Mouse (Mus musculus): ENCODE results near the gene Dhrs9. TPM values are rescaled to one million over a fixed set of nuclear protein-coding genes. Genes with fewer than 3 reads are reported as not detected.

Gene Dhrs9
- polyA plus RNA-seq, 2 experiments = 0.10 TPM

DNA sequence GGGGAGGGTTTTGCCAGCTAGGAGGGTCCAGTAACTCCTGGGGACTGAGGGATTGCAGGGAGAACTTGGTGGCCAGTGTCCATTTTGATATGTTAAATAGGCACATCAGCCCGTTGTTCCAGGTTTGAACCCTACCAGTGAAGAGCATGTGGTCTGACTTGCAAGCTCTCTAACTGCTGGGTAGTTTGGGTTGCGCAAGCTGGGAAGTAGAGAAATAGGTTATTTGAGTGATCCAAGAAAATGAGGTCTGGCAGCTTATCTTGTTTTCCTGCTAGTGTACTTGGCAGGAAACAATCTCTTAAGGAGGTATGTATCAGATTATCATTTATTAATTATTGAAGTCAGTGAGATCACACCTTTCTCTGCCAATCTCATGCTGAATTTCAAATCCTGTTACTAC, 15.4 kb upstream of the Dhrs9 start:
- Histone ChIP-seq H3K4me1 (ENCODE audit: control insufficient read depth, insufficient read depth, low read length) (no peaks in the 10 kb centered on the region), H3K9ac (ENCODE audit: low read depth, low read length, severe bottlenecking) (no peak overlapping the region), H3K27ac (replicated peaks; ENCODE audit: low read depth, low read length) (no peak overlapping the region), H3K9me3 (ENCODE audit: control insufficient read depth, low read length) (no peaks in the 10 kb centered on the region), H3K4me2 (replicated peaks; ENCODE audit: low read depth, low read length, severe bottlenecking) (no peak overlapping the region), H3K27me3 (ENCODE audit: control insufficient read depth, insufficient read depth, low read length) (no peaks in the 10 kb centered on the region), H3K36me3 (ENCODE audit: control insufficient read depth, insufficient read depth, low read length) (no peaks in the 10 kb centered on the region), H3K4me3 (replicated peaks; ENCODE audit: low read length) (no peak overlapping the region)
- no peak for TF ChIP-seq POLR2A (IDR thresholded peaks at IDR 0.05; ENCODE audit: borderline replicate concordance, extremely low read depth, insufficient read depth, insufficient read length)
- ATAC-seq (ENCODE audit: low FRiP score, low read depth) (no peak), DNase-seq (ENCODE audit: low spot score) (no peak)
- WGBS = 90% methylated on average over 2 of the region's 2 CpGs

- WGBS = 87% methylated on average over 1 of the region's 1 CpGs
- H3K4me3 ChIP-seq (replicated peaks; ENCODE audit: low read length) = no peak overlapping the region
- no peaks in the 10 kb centered on the region for H3K4me1 ChIP-seq (ENCODE audit: control insufficient read depth, insufficient read depth, low read length)
- DNase-seq (ENCODE audit: low spot score) (no peak), ATAC-seq (ENCODE audit: low FRiP score, low read depth) (no peak)
- no peak for TF ChIP-seq POLR2A (IDR thresholded peaks at IDR 0.05; ENCODE audit: borderline replicate concordance, extremely low read depth, insufficient read depth, insufficient read length)
- no peak overlapping the region for H3K4me2 ChIP-seq (replicated peaks; ENCODE audit: low read depth, low read length, severe bottlenecking)
- H3K9ac ChIP-seq (ENCODE audit: low read depth, low read length, severe bottlenecking) = no peak overlapping the region
- no peak overlapping the region for H3K27ac ChIP-seq (replicated peaks; ENCODE audit: low read depth, low read length)
- H3K27me3 ChIP-seq (ENCODE audit: control insufficient read depth, insufficient read depth, low read length) = no peaks in the 10 kb centered on the region
- no peaks in the 10 kb centered on the region for H3K9me3 ChIP-seq (ENCODE audit: control insufficient read depth, low read length)
- H3K36me3 ChIP-seq (ENCODE audit: control insufficient read depth, insufficient read depth, low read length) = no peaks in the 10 kb centered on the region
Observed at GRCm38 (mm10) chr2:69365275-69365674, 15.0 kb upstream of the Dhrs9 start.

- no peak for TF ChIP-seq POLR2A (IDR thresholded peaks at IDR 0.05; ENCODE audit: borderline replicate concordance, extremely low read depth, insufficient read depth, insufficient read length)
- Histone ChIP-seq H3K9me3 (ENCODE audit: control insufficient read depth, low read length) (no peaks in the 10 kb centered on the region), H3K9ac (ENCODE audit: low read depth, low read length, severe bottlenecking) (no peak overlapping the region), H3K4me2 (replicated peaks; ENCODE audit: low read depth, low read length, severe bottlenecking) (no peak overlapping the region), H3K27ac (replicated peaks; ENCODE audit: low read depth, low read length) (no peak overlapping the region), H3K4me1 (ENCODE audit: control insufficient read depth, insufficient read depth, low read length) (0 out of 2 replicates have a peak, but pooled peaks cover 5% of the 10 kb centered on the region), H3K27me3 (ENCODE audit: control insufficient read depth, insufficient read depth, low read length) (no peaks in the 10 kb centered on the region), H3K36me3 (ENCODE audit: control insufficient read depth, insufficient read depth, low read length) (no peaks in the 10 kb centered on the region), H3K4me3 (replicated peaks; ENCODE audit: low read length) (no peak overlapping the region)
- ATAC-seq (ENCODE audit: low FRiP score, low read depth) (no peak), DNase-seq (ENCODE audit: low spot score) (no peak)
- WGBS = 78% methylated on average over 2 of the region's 2 CpGs
Observed at GRCm38 (mm10) chr2:69376780-69377179, 3.5 kb upstream of the Dhrs9 start.

DNA sequence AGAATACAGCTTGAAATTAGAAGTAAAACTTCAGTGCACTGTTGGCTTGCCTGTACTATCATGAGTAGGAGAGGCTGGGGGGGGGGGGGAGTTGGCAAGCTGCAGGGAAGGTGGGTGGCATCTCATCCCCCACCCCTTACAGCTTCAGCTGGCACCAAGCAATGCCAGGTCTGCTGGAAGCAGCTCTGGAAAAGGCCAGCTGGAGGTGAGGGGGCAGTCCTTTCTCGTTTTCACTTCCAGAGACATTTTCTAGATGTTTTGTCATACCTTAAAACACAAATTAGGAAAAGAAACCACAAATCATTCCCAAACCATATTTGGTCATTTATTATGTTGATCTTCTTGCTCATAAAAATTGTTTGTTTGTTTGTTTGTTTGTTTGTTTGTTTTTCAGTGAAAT, 444 bp upstream of the Dhrs9 start:
- WGBS = 22% methylated on average over 1 of the region's 1 CpGs
- ATAC-seq (ENCODE audit: low FRiP score, low read depth) (no peak), DNase-seq (ENCODE audit: low spot score) (no peak)
- Histone ChIP-seq H3K4me2 (replicated peaks; ENCODE audit: low read depth, low read length, severe bottlenecking) (no peak overlapping the region), H3K4me3 (replicated peaks; ENCODE audit: low read length) (no peak overlapping the region), H3K9ac (ENCODE audit: low read depth, low read length, severe bottlenecking) (no peak overlapping the region), H3K36me3 (ENCODE audit: control insufficient read depth, insufficient read depth, low read length) (no peaks in the 10 kb centered on the region), H3K4me1 (ENCODE audit: control insufficient read depth, insufficient read depth, low read length) (0 out of 2 replicates have a peak, but pooled peaks cover 5% of the 10 kb centered on the region), H3K27ac (replicated peaks; ENCODE audit: low read depth, low read length) (no peak overlapping the region), H3K9me3 (ENCODE audit: control insufficient read depth, low read length) (no peaks in the 10 kb centered on the region), H3K27me3 (ENCODE audit: control insufficient read depth, insufficient read depth, low read length) (no peaks in the 10 kb centered on the region)
- no peak for TF ChIP-seq POLR2A (IDR thresholded peaks at IDR 0.05; ENCODE audit: borderline replicate concordance, extremely low read depth, insufficient read depth, insufficient read length)

GRCm38 (mm10) chr2:69381740-69382139, 1.5 kb downstream of the Dhrs9 start:
- H3K9me3 ChIP-seq (ENCODE audit: control insufficient read depth, low read length) = no peaks in the 10 kb centered on the region
- no peak for DNase-seq (ENCODE audit: low spot score)

DNA sequence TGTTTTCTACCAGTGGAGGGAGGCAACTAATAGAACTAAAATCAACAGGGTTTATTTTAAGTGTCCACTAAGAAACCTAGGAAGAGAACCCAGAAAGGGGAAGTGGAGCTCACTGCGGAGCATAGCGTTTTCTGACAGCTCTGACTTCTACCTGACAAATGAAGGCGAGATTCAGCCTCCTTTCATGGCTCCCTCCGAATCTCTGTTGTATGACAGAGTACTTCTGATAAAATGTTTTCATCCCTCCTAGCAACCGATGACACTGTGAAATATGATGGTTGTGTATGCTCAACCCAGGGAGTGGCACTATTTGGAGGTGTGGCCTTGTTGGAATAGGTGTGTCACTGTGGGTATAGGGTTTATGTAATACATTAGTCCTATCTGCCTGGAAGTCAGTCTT, 2.6 kb downstream of the Dhrs9 start:
- Histone ChIP-seq H3K27ac (replicated peaks; ENCODE audit: low read depth, low read length) (no peak overlapping the region), H3K4me1 (ENCODE audit: control insufficient read depth, insufficient read depth, low read length) (0 out of 2 replicates have a peak, but pooled peaks cover 5% of the 10 kb centered on the region), H3K9me3 (ENCODE audit: control insufficient read depth, low read length) (no peaks in the 10 kb centered on the region), H3K36me3 (ENCODE audit: control insufficient read depth, insufficient read depth, low read length) (no peaks in the 10 kb centered on the region), H3K9ac (ENCODE audit: low read depth, low read length, severe bottlenecking) (no peak overlapping the region), H3K27me3 (ENCODE audit: control insufficient read depth, insufficient read depth, low read length) (no peaks in the 10 kb centered on the region), H3K4me3 (replicated peaks; ENCODE audit: low read length) (no peak overlapping the region), H3K4me2 (replicated peaks; ENCODE audit: low read depth, low read length, severe bottlenecking) (no peak overlapping the region)
- TF ChIP-seq POLR2A (IDR thresholded peaks at IDR 0.05; ENCODE audit: borderline replicate concordance, extremely low read depth, insufficient read depth, insufficient read length) = no peak
- no peak for DNase-seq (ENCODE audit: low spot score)
- WGBS = 88% methylated on average over 5 of the region's 5 CpGs
- no peak for ATAC-seq (ENCODE audit: low FRiP score, low read depth)

More at GRCm38 (mm10) chr2:69381740-69382139, 1.5 kb downstream of the Dhrs9 start:
- H3K27me3 ChIP-seq (ENCODE audit: control insufficient read depth, insufficient read depth, low read length) = no peaks in the 10 kb centered on the region
- H3K4me2 ChIP-seq (replicated peaks; ENCODE audit: low read depth, low read length, severe bottlenecking) = no peak overlapping the region
- no peak overlapping the region for H3K4me3 ChIP-seq (replicated peaks; ENCODE audit: low read length)
- TF ChIP-seq POLR2A (IDR thresholded peaks at IDR 0.05; ENCODE audit: borderline replicate concordance, extremely low read depth, insufficient read depth, insufficient read length) = no peak
- no peak overlapping the region for H3K9ac ChIP-seq (ENCODE audit: low read depth, low read length, severe bottlenecking)
- no peak for ATAC-seq (ENCODE audit: low FRiP score, low read depth)
- no peaks in the 10 kb centered on the region for H3K36me3 ChIP-seq (ENCODE audit: control insufficient read depth, insufficient read depth, low read length)
- no peak overlapping the region for H3K27ac ChIP-seq (replicated peaks; ENCODE audit: low read depth, low read length)
- 39% methylated on average over 8 of the region's 8 CpGs for WGBS
- H3K4me1 ChIP-seq (ENCODE audit: control insufficient read depth, insufficient read depth, low read length) = 0 out of 2 replicates have a peak, but pooled peaks cover 5% of the 10 kb centered on the region

Data from limb, embryonic 14.5 days (tissue).